ENCODE assay signal across 28 mouse cellular contexts in genomic region chr8:56465091-56465490, GRCm38 (mm10).
"Had no signal": no experiment of that assay in that cellular context is flagged by ENCODE, and none has a peak within 500 bp of the region (broad histone marks: within the 10 kb centered on the region; RNA-seq: fewer than 3 reads in every experiment).

No protein-coding gene starts in this region.

- DNase-seq: gastrocnemius, adult 2 months; gastrocnemius, postnatal 10 days; gastrocnemius, postnatal 25 days; heart, adult 2 months; heart, postnatal 10 days; heart, postnatal 4 days; kidney, adult 11 months; kidney, adult 2 months; kidney, adult 9 months; kidney, postnatal 14 days; kidney, postnatal 36 days; layer of hippocampus, adult 9-11 months; layer of hippocampus, postnatal 36 days; left cerebral cortex, postnatal 4 days had no signal

- H3K4me3 ChIP-seq: gastrocnemius, adult 2 months; heart, adult 2 months; heart, embryonic 13.5 days; heart, embryonic 15.5 days; hindbrain, embryonic 10.5 days; hindbrain, embryonic 12.5 days; intestine, embryonic 15.5 days; kidney, embryonic 15.5 days; limb, embryonic 13.5 days; limb, embryonic 15.5 days; liver, embryonic 12.5 days had no signal

- H3K27me3 ChIP-seq: heart, embryonic 13.5 days; heart, embryonic 15.5 days; hindbrain, embryonic 12.5 days; intestine, embryonic 15.5 days; kidney, embryonic 15.5 days; limb, embryonic 13.5 days; limb, embryonic 15.5 days; liver, embryonic 12.5 days had no signal

- H3K36me3 ChIP-seq: heart, embryonic 13.5 days; heart, embryonic 15.5 days; hindbrain, embryonic 10.5 days; hindbrain, embryonic 12.5 days; intestine, embryonic 15.5 days; kidney, embryonic 15.5 days; limb, embryonic 13.5 days; limb, embryonic 15.5 days; liver, embryonic 12.5 days had no signal

- H3K4me2 ChIP-seq: heart, embryonic 11.5 days; heart, embryonic 13.5 days; heart, embryonic 15.5 days; hindbrain, embryonic 12.5 days; hindbrain, embryonic 14.5 days; intestine, embryonic 15.5 days; kidney, embryonic 15.5 days; limb, embryonic 13.5 days; limb, embryonic 15.5 days; liver, embryonic 12.5 days had no signal

- H3K27ac ChIP-seq: gastrocnemius, adult 2 months; heart, adult 2 months; heart, embryonic 13.5 days; heart, embryonic 15.5 days; hindbrain, embryonic 10.5 days; hindbrain, embryonic 12.5 days; hindbrain, embryonic 14.5 days; intestine, embryonic 15.5 days; kidney, embryonic 15.5 days; kidney, postnatal 0 days; limb, embryonic 13.5 days; limb, embryonic 15.5 days; liver, embryonic 12.5 days had no signal

- H3K9me3 ChIP-seq: heart, embryonic 13.5 days; heart, embryonic 15.5 days; hindbrain, embryonic 10.5 days; hindbrain, embryonic 12.5 days; intestine, embryonic 15.5 days; kidney, embryonic 15.5 days; limb, embryonic 13.5 days; limb, embryonic 15.5 days; liver, embryonic 12.5 days had no signal

- ATAC-seq: hindbrain, embryonic 16.5 days; inflammation-experienced regulatory T-cells, adult 6 months; intestine, embryonic 15.5 days; liver, embryonic 12.5 days had no signal

- H3K4me1 ChIP-seq: heart, embryonic 13.5 days; heart, embryonic 15.5 days; hindbrain, embryonic 10.5 days; hindbrain, embryonic 12.5 days; intestine, embryonic 15.5 days; kidney, embryonic 15.5 days; limb, embryonic 13.5 days; limb, embryonic 15.5 days; liver, embryonic 12.5 days had no signal

- H3K9ac ChIP-seq: heart, embryonic 13.5 days; heart, embryonic 15.5 days; hindbrain, embryonic 12.5 days; hindbrain, embryonic 14.5 days; intestine, embryonic 15.5 days; kidney, embryonic 15.5 days; limb, embryonic 13.5 days; limb, embryonic 15.5 days; liver, embryonic 12.5 days had no signal
